In genomic region chr13:111291958-111292493, GRCm38 (mm10) we compare ENCODE assay signal across 8 mouse cellular contexts. TPM values are rescaled to one million over a fixed set of nuclear protein-coding genes. Genes with fewer than 3 reads are reported as not detected.
DNase-seq lines count a peak whose midpoint lies in the region; ATAC-seq and TF ChIP-seq lines count a peak whose summit lies in the region.

No protein-coding gene starts in this region.

- no peak overlapping the region for H3K9ac ChIP-seq in forebrain, embryonic 16.5 days (replicated peaks; ENCODE audit: low read depth, low read length)
- no peak overlapping the region for H3K9ac ChIP-seq in hindbrain, embryonic 12.5 days
- no peak overlapping the region for H3K9ac ChIP-seq in midbrain, embryonic 14.5 days (replicated peaks; ENCODE audit: low read length)

- peak; percentile 72 for ATAC-seq in forebrain, embryonic 16.5 days
- ATAC-seq in hindbrain, embryonic 12.5 days (ENCODE audit: low FRiP score), result peak; percentile 58; the same call in 1 of the 2 replicates
- peak; percentile 14; the same call in 1 of the 2 replicates for ATAC-seq in midbrain, embryonic 14.5 days (ENCODE audit: low FRiP score, low TSS enrichment)
- ATAC-seq in inflammation-experienced regulatory T-cells, adult 6 months, result no peak
- no peak for ATAC-seq in megakaryocyte progenitor cell, adult 5-6 weeks (replicated peaks; ENCODE audit: poor library complexity)

- TF ChIP-seq CTCF in left cerebral cortex, adult 2 months (IDR thresholded peaks at IDR 0.05), result peak; percentile 7; the same call in 1 of the 2 replicates

- 23% methylated on average over 7 of the region's 7 CpGs for WGBS in forebrain, embryonic 16.5 days
- 49% methylated on average over 7 of the region's 7 CpGs for WGBS in hindbrain, embryonic 12.5 days
- WGBS in midbrain, embryonic 14.5 days, result 49% methylated on average over 7 of the region's 7 CpGs

- no peaks in the 10 kb centered on the region for H3K36me3 ChIP-seq in forebrain, embryonic 16.5 days (ENCODE audit: control insufficient read depth, insufficient read depth)
- no peaks in the 10 kb centered on the region for H3K36me3 ChIP-seq in hindbrain, embryonic 12.5 days
- H3K36me3 ChIP-seq in midbrain, embryonic 14.5 days (ENCODE audit: control insufficient read depth, insufficient read depth, low read length), result no peaks in the 10 kb centered on the region

- no peaks in the 10 kb centered on the region for H3K27me3 ChIP-seq in forebrain, embryonic 16.5 days (replicated peaks; ENCODE audit: control insufficient read depth, insufficient read depth, low read length)
- H3K27me3 ChIP-seq in hindbrain, embryonic 12.5 days, result no peaks in the 10 kb centered on the region
- no peaks in the 10 kb centered on the region for H3K27me3 ChIP-seq in midbrain, embryonic 14.5 days (ENCODE audit: control insufficient read depth, insufficient read depth, low read length)

- peak; percentile 60 for DNase-seq in retina, postnatal 1 day
- DNase-seq in retina, embryonic 14.5 days (ENCODE audit: low spot score), result no peak
- DNase-seq in left cerebral cortex, adult 2 months (ENCODE audit: extremely low spot score in 1 of 2, low spot score in 2 of 2), result peak; percentile 41 to 55
- DNase-seq in midbrain, embryonic 14.5 days, result peak; percentile 64

- H3K9me3 ChIP-seq in forebrain, embryonic 16.5 days (ENCODE audit: control insufficient read depth, low read length), result no peaks in the 10 kb centered on the region
- no peaks in the 10 kb centered on the region for H3K9me3 ChIP-seq in hindbrain, embryonic 12.5 days (replicated peaks)
- H3K9me3 ChIP-seq in midbrain, embryonic 14.5 days (ENCODE audit: control insufficient read depth, low read length), result no peaks in the 10 kb centered on the region

- no peak overlapping the region; the same call in 1 of the 2 replicates for H3K4me2 ChIP-seq in forebrain, embryonic 16.5 days (ENCODE audit: low read length)
- no peak overlapping the region for H3K4me2 ChIP-seq in hindbrain, embryonic 12.5 days (replicated peaks)
- no peak overlapping the region for H3K4me2 ChIP-seq in midbrain, embryonic 14.5 days (ENCODE audit: low read length)

- no peaks in the 10 kb centered on the region for H3K4me1 ChIP-seq in forebrain, embryonic 16.5 days (replicated peaks; ENCODE audit: control insufficient read depth, insufficient read depth, low read length)
- H3K4me1 ChIP-seq in hindbrain, embryonic 12.5 days, result peaks cover 7% of the 10 kb centered on the region; the same call in 1 of the 2 replicates
- H3K4me1 ChIP-seq in midbrain, embryonic 14.5 days (ENCODE audit: control insufficient read depth, insufficient read depth, low read length), result no peaks in the 10 kb centered on the region

- intact Hi-C loops in left cerebral cortex, adult 2 months (cut with DNase I), result no loop called here

- H3K27ac ChIP-seq in forebrain, embryonic 16.5 days (ENCODE audit: low read length), result peak overlapping the region; percentile 18; the same call in 1 of the 2 replicates
- peak overlapping the region; percentile 75 for H3K27ac ChIP-seq in hindbrain, embryonic 12.5 days
- H3K27ac ChIP-seq in left cerebral cortex, adult 2 months, result peak overlapping the region; percentile 70; the same call in 1 of the 2 replicates
- H3K27ac ChIP-seq in midbrain, embryonic 14.5 days (replicated peaks; ENCODE audit: low read depth, low read length), result peak overlapping the region; percentile 60

- H3K4me3 ChIP-seq in forebrain, embryonic 16.5 days (replicated peaks; ENCODE audit: low read length), result no peak overlapping the region
- H3K4me3 ChIP-seq in hindbrain, embryonic 12.5 days, result no peak overlapping the region
- H3K4me3 ChIP-seq in left cerebral cortex, adult 2 months, result no peak overlapping the region
- no peak overlapping the region for H3K4me3 ChIP-seq in midbrain, embryonic 14.5 days (replicated peaks; ENCODE audit: low read depth, low read length)

RNA-seq across cellular contexts. Expression of gene Actbl2, which starts 37.2 kb away (rescaled TPM):
- not detected in 2 replicates for polyA plus RNA-seq in forebrain, embryonic 16.5 days (2015; fragmentation: Nextera tagmentation; extraction: Ambion mirVana)
- not detected in 2 replicates for polyA plus RNA-seq in hindbrain, embryonic 12.5 days (2016; fragmentation: Nextera tagmentation; extraction: Ambion mirVana)
- total RNA-seq in left cerebral cortex, adult 2 months (2021), result not detected
- not detected in 2 replicates for polyA plus RNA-seq in midbrain, embryonic 14.5 days (2014; fragmentation: Nextera tagmentation; extraction: Ambion mirVana)
- polyA plus RNA-seq in inflammation-experienced regulatory T-cells, adult 6 months (2017; shearing (Covaris generic)), result under 1 TPM in 2 of 3 experiments, not detected in 1; 0.20 to 0.77 TPM
- total RNA-seq in megakaryocyte progenitor cell, adult 5-6 weeks (2015), result not detected in 2 replicates
- total RNA-seq in megakaryocyte progenitor cell, adult 5-6 weeks (2017), result not detected in 2 replicates

Comparison
In these comparisons a context has a peak if more than half of its experiments do, and no peak if none do; other contexts are left out.
1. ATAC-seq: peak in forebrain, embryonic 16.5 days (single experiment), hindbrain, embryonic 12.5 days (single experiment) and midbrain, embryonic 14.5 days (single experiment); none in inflammation-experienced regulatory T-cells, adult 6 months (single experiment) and megakaryocyte progenitor cell, adult 5-6 weeks (single experiment).
2. H3K27ac ChIP-seq: peak in every context shown above with its lines; median percentile 75 in hindbrain, embryonic 12.5 days; 70 in left cerebral cortex, adult 2 months; 60 in midbrain, embryonic 14.5 days; 18 in forebrain, embryonic 16.5 days.